Mouse (Mus musculus): ENCODE data around the gene Dolk. TPM values are rescaled to one million over a fixed set of nuclear protein-coding genes. Genes with fewer than 3 reads are reported as not detected.

Gene Dolk
- total and polyA plus RNA-seq, 3 experiments: 18.5 to 21.7 TPM; not detected in 1

DNA sequence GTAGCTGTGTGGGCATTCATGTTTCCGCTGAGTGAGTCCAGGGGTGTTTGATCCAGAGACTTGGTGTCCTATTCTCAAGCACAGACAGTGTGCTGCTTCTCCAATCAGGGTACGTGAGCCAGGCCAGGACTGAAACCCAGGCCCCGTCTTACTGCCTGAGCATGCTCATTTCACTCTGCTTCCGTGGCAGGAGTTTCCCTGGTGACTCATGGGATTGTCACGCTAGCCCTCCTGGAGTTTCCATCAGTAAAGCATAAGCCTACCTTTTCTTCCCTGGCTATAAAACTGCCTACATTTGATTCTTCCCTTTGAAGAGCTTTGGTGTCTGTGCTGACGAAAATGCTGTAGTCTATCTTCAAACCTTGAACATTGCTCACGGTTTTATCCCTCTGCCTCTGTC, 37.0 kb upstream of the Dolk start:
- TF ChIP-seq CHD1 (IDR thresholded peaks at IDR 0.05; ENCODE audit: low read depth, low read length): no peak
- TF ChIP-seq USF2 (IDR thresholded peaks at IDR 0.05; ENCODE audit: borderline replicate concordance in 1 of 2, insufficient read depth in 1 of 2, low read depth in 1 of 2, low read length in 2 of 2): no peak
- TF ChIP-seq POLR2A (IDR thresholded peaks at IDR 0.05; ENCODE audit: control insufficient read depth in 1 of 2, insufficient read depth in 1 of 2, low read depth in 1 of 2, low read length in 2 of 2, poor library complexity in 1 of 2): no peak
- TF ChIP-seq MXI1 (IDR thresholded peaks at IDR 0.05; ENCODE audit: low read depth, low read length): no peak
- no peak for TF ChIP-seq MYB (IDR thresholded peaks at IDR 0.05; ENCODE audit: low read depth, low read length)
- TF ChIP-seq MEF2A (IDR thresholded peaks at IDR 0.05; ENCODE audit: extremely low read depth, insufficient replicate concordance, low read depth, low read length, poor library complexity, severe bottlenecking): no peak
- TF ChIP-seq UBTF (IDR thresholded peaks at IDR 0.05; ENCODE audit: borderline replicate concordance, insufficient read depth, low read depth, low read length): no peak
- no peak for TF ChIP-seq JUND (IDR thresholded peaks at IDR 0.05; ENCODE audit: low read depth, low read length)
- TF ChIP-seq TCF12 (IDR thresholded peaks at IDR 0.05; ENCODE audit: low read depth, low read length): no peak
- TF ChIP-seq GATA1 (IDR thresholded peaks at IDR 0.05; ENCODE audit: low read depth, low read length): no peak
- TF ChIP-seq POLR2AphosphoS5 (IDR thresholded peaks at IDR 0.05; ENCODE audit: borderline replicate concordance, low read depth, low read length): no peak
- no peak for TF ChIP-seq TBP (IDR thresholded peaks at IDR 0.05; ENCODE audit: low read depth, low read length)
- no peak for TF ChIP-seq ZMIZ1 (IDR thresholded peaks at IDR 0.05; ENCODE audit: low read depth, low read length)
- Histone ChIP-seq H3K27me3 (ENCODE audit: control insufficient read depth in 1 of 2, insufficient read depth in 2 of 2, low read length in 2 of 2) (no peaks in the 10 kb centered on the region), H3K4me1 (ENCODE audit: control insufficient read depth in 1 of 2, insufficient read depth in 2 of 2, low read length in 2 of 2) (no peaks in the 10 kb centered on the region), H3K27ac (ENCODE audit: control insufficient read depth, low read depth, low read length) (no peak overlapping the region), H3K4me3 (ENCODE audit: control insufficient read depth in 1 of 2, insufficient read depth in 1 of 2, low read depth in 2 of 2, low read length in 2 of 2) (no peak overlapping the region), H3K9ac (ENCODE audit: control insufficient read depth, low read depth, low read length, poor library complexity, severe bottlenecking) (no peak overlapping the region), H3K79me2 (ENCODE audit: control insufficient read depth, insufficient read depth, low read length, poor library complexity) (no peaks in the 10 kb centered on the region), H3K36me3 (ENCODE audit: control insufficient read depth in 1 of 2, insufficient read depth in 2 of 2, low read length in 2 of 2) (peaks cover 0 to 28% of the 10 kb centered on the region in 2 experiments; a peak in 2 of 4 replicates), H3K9me3 (replicated peaks; ENCODE audit: insufficient read depth, low read length) (no peaks in the 10 kb centered on the region)
- DNase-seq (ENCODE audit: low read depth, low spot score): no peak

GRCm38 (mm10) chr2:30319260-30319659, 33.1 kb upstream of the Dolk start:
- Histone ChIP-seq H3K27ac (ENCODE audit: control insufficient read depth, low read depth, low read length) (no peak overlapping the region), H3K27me3 (ENCODE audit: control insufficient read depth in 1 of 2, insufficient read depth in 2 of 2, low read length in 2 of 2) (no peaks in the 10 kb centered on the region), H3K36me3 (ENCODE audit: control insufficient read depth in 1 of 2, insufficient read depth in 2 of 2, low read length in 2 of 2) (peaks cover 0 to 31% of the 10 kb centered on the region in 2 experiments; a peak in 2 of 4 replicates), H3K79me2 (ENCODE audit: control insufficient read depth, insufficient read depth, low read length, poor library complexity) (no peaks in the 10 kb centered on the region), H3K4me1 (ENCODE audit: control insufficient read depth in 1 of 2, insufficient read depth in 2 of 2, low read length in 2 of 2) (no peaks in the 10 kb centered on the region), H3K9ac (ENCODE audit: control insufficient read depth, low read depth, low read length, poor library complexity, severe bottlenecking) (no peak overlapping the region), H3K9me3 (replicated peaks; ENCODE audit: insufficient read depth, low read length) (no peaks in the 10 kb centered on the region), H3K4me3 (ENCODE audit: control insufficient read depth in 1 of 2, insufficient read depth in 1 of 2, low read depth in 2 of 2, low read length in 2 of 2) (no peak overlapping the region)
- no peak for TF ChIP-seq POLR2AphosphoS5 (IDR thresholded peaks at IDR 0.05; ENCODE audit: borderline replicate concordance, low read depth, low read length)
- no peak for TF ChIP-seq MXI1 (IDR thresholded peaks at IDR 0.05; ENCODE audit: low read depth, low read length)
- no peak for TF ChIP-seq TBP (IDR thresholded peaks at IDR 0.05; ENCODE audit: low read depth, low read length)
- TF ChIP-seq ZKSCAN1 (IDR thresholded peaks at IDR 0.05; ENCODE audit: low read depth, low read length): no peak
- no peak for TF ChIP-seq GATA1 (IDR thresholded peaks at IDR 0.05; ENCODE audit: low read depth, low read length)
- no peak for TF ChIP-seq NRF1 (IDR thresholded peaks at IDR 0.05; ENCODE audit: insufficient read depth, low read depth, low read length, poor library complexity, severe bottlenecking)
- no peak for TF ChIP-seq KAT2A (conservative IDR thresholded peaks at IDR 0.05; ENCODE audit: low read depth, low read length)
- TF ChIP-seq JUND (IDR thresholded peaks at IDR 0.05; ENCODE audit: low read depth, low read length): no peak
- TF ChIP-seq USF1 (IDR thresholded peaks at IDR 0.05; ENCODE audit: low read depth, low read length): no peak
- TF ChIP-seq ELF1 (IDR thresholded peaks at IDR 0.05; ENCODE audit: low read depth, low read length): no peak
- no peak for TF ChIP-seq UBTF (IDR thresholded peaks at IDR 0.05; ENCODE audit: borderline replicate concordance, insufficient read depth, low read depth, low read length)
- no peak for TF ChIP-seq SMC3 (IDR thresholded peaks at IDR 0.05; ENCODE audit: low read depth, low read length)
- TF ChIP-seq EP300 (IDR thresholded peaks at IDR 0.05; ENCODE audit: low read depth in 1 of 2, low read length in 2 of 2): no peak
- TF ChIP-seq CHD1 (IDR thresholded peaks at IDR 0.05; ENCODE audit: low read depth, low read length): no peak
- no peak for DNase-seq (ENCODE audit: low read depth, low spot score)
